Mouse (Mus musculus) embryonic facial prominence, embryonic 13.5 days (tissue): Measurements from ENCODE around the gene Vmn1r198. TPM values are rescaled to one million over a fixed set of nuclear protein-coding genes. Genes with fewer than 3 reads are reported as not detected.
"Not testable (repeated sequence)": the region's sequence is repeated elsewhere in the genome, so short reads cannot be mapped to it uniquely, and the experiment has no call there.

Experiments
- ATAC-seq: fragments of 200-750 bp; cut with Nextera tagmentation; 2 replicates; pipeline ENCODE4 v1.8.0; 2017; ENCODE audit warnings: low read depth; ENCODE audit not compliant: insufficient number of reproducible peaks, insufficient read depth, low FRiP score, low TSS enrichment
- H3K27ac ChIP-seq: fragments of 300-500 bp; sonication (generic); 2 replicates; pipeline ENCODE4 v1.5.1; 2015; ENCODE audit warnings: moderate library complexity, mild to moderate bottlenecking, inconsistent platforms
- H3K27me3 ChIP-seq: fragments of 300-500 bp; sonication (generic); 2 replicates; pipeline ENCODE4 v1.6.1; 2015; ENCODE audit warnings: mild to moderate bottlenecking, inconsistent platforms
- H3K36me3 ChIP-seq: fragments of 300-500 bp; sonication (generic); 2 replicates; pipeline ENCODE4 v1.6.1; 2015; ENCODE audit warnings: mild to moderate bottlenecking, inconsistent platforms
- H3K4me1 ChIP-seq: fragments of 300-500 bp; sonication (generic); 2 replicates; pipeline ENCODE4 v1.6.1; 2015; ENCODE audit warnings: inconsistent platforms
- H3K4me2 ChIP-seq: fragments of 300-500 bp; sonication (generic); 2 replicates; pipeline ENCODE4 v1.6.1; 2015; ENCODE audit warnings: moderate library complexity, mild to moderate bottlenecking, inconsistent platforms
- H3K4me3 ChIP-seq: fragments of 300-500 bp; sonication (generic); 2 replicates; pipeline ENCODE4 v1.5.1; 2015; ENCODE audit warnings: mild to moderate bottlenecking, inconsistent platforms
- H3K9ac ChIP-seq: fragments of 300-500 bp; sonication (generic); 2 replicates; pipeline ENCODE4 v1.6.1; 2015; ENCODE audit warnings: mild to moderate bottlenecking, inconsistent platforms
- H3K9me3 ChIP-seq: fragments of 300-500 bp; sonication (generic); 2 replicates; pipeline ENCODE4 v1.6.1; 2016; ENCODE audit warnings: inconsistent platforms
- WGBS: fragments of 180-500 bp; shearing (Covaris S2); methylation state at CpG from one replicate; pipeline ENCODE4 v1.1.7; 2015; ENCODE audit warnings: mixed read lengths; 5-methylcytosine and 5-hydroxymethylcytosine counted together
- polyA plus RNA-seq: library from polyadenylated mRNA; unstranded; fragments of >200 nt; fragmentation: Nextera tagmentation; extraction: Ambion mirVana; gene quantifications from 2 replicates; pipeline ENCODE4 v1.2.1, GENCODE M21; 2015

Gene Vmn1r198
- polyA plus RNA-seq, result not detected in 2 replicates

DNA sequence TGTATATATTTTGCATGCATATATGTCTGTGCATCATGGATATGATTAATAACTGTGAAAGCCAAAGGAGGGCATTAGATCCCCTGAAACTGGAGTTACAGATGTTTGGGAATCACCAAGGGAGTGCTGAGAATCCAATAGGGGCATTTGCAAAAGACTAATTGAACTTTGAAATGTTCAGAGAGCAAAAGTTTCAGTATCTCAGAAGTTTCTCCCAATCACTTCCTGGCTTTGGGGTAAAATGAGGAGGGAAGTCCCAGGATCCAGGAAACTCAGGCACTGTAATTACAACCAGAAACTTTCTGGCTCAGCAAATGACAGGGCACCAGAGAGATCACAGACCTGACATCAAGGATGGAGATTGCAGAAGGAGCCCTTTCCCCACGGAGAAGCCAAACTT lies at the start of gene Vmn1r198:
Gene Vmn1r198 (plus strand): TSS at position 301 of the 400 bp plus-strand sequence.
- H3K4me1 ChIP-seq, result no peaks in the 10 kb centered on the region
- 20% methylated on average over 1 of the region's 1 CpGs for WGBS
- ATAC-seq, result no peak
- H3K36me3 ChIP-seq, result no peaks in the 10 kb centered on the region
- H3K9me3 ChIP-seq, result no peaks in the 10 kb centered on the region
- H3K4me3 ChIP-seq, result no peak within 1 kb of the TSS
- no peaks in the 10 kb centered on the region for H3K27me3 ChIP-seq
- H3K4me2 ChIP-seq, result no peak within 1 kb of the TSS
- no peak within 1 kb of the TSS for H3K9ac ChIP-seq
- H3K27ac ChIP-seq, result no peak within 1 kb of the TSS

DNA sequence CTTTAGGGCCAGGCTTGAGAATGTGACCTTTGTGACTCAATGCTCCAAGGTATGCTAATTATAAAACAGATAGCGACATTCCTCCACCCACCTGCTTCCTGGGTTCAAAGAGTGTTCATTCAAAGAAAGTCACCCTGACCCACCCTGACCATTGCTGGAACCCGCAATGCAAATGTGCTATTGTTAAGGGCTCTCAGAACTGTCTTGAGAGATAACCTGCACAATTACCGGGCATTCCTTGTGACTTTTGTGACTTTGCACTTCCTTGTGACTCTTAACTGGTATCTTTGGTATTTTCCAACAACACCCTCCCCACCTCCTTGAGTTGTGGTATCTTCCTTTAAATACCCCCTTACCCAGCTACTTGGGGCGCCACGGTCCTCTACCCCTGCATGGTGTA lies 42.1 kb upstream of the Vmn1r198 start:
- not testable (repeated sequence) for H3K4me2 ChIP-seq, H3K4me3 ChIP-seq, H3K4me1 ChIP-seq, H3K27me3 ChIP-seq, H3K9me3 ChIP-seq, ATAC-seq, H3K27ac ChIP-seq, H3K9ac ChIP-seq, H3K36me3 ChIP-seq
- WGBS, result 87% methylated on average over 5 of the region's 5 CpGs

DNA sequence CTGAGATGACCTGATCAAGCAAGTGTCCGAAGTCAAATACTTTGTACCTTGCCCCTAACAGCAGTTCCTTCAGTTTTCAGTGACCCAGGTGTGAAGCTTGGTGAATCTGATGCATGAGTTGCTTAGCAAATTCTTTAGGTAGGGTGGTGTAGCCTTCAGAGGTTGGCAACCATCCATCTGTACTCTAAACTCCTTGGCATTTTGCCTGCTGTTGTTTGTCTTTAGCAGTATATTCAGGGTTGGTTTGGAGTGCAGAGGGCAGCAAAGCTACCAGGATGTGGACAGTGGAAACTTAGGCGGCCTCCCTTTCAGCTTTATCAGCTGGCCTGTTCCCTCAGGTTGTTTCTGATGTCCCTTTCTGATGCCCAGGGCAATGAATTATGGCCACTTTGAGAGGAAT lies 34.8 kb upstream of the Vmn1r198 start:
- no peaks in the 10 kb centered on the region for H3K36me3 ChIP-seq
- H3K4me2 ChIP-seq, result no peak overlapping the region
- no peaks in the 10 kb centered on the region for H3K27me3 ChIP-seq
- 70% methylated on average over 2 of the region's 2 CpGs for WGBS
- H3K9ac ChIP-seq, result no peak overlapping the region
- ATAC-seq, result no peak
- no peak overlapping the region for H3K27ac ChIP-seq
- no peaks in the 10 kb centered on the region for H3K4me1 ChIP-seq
- no peaks in the 10 kb centered on the region for H3K9me3 ChIP-seq
- no peak overlapping the region for H3K4me3 ChIP-seq

DNA sequence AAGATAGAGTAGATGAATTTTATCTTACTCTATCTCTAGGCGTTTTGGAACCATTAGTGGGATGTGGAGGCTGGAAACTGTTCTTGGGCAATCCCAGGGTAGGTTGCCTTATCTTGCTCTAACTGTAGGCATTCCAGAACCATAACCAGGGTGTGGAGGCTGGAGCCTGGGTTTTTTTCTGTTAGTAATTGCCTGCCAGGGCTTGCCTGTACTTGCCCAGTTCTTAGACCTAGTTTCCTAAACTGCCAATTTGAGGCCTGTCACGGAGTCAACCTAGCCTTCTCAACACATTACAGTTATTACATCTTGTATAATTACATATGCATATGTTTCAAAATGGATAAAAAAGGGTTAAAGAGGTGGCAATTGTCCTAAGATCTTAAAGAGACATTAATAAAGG lies 32.8 kb upstream of the Vmn1r198 start:
- no peak overlapping the region for H3K4me3 ChIP-seq
- no peaks in the 10 kb centered on the region for H3K4me1 ChIP-seq
- H3K27ac ChIP-seq, result no peak overlapping the region
- H3K27me3 ChIP-seq, result no peaks in the 10 kb centered on the region
- H3K36me3 ChIP-seq, result no peaks in the 10 kb centered on the region
- no peak for ATAC-seq
- no peak overlapping the region for H3K9ac ChIP-seq
- 65% methylated on average over 2 of the region's 2 CpGs for WGBS
- H3K4me2 ChIP-seq, result no peak overlapping the region
- no peaks in the 10 kb centered on the region for H3K9me3 ChIP-seq

DNA sequence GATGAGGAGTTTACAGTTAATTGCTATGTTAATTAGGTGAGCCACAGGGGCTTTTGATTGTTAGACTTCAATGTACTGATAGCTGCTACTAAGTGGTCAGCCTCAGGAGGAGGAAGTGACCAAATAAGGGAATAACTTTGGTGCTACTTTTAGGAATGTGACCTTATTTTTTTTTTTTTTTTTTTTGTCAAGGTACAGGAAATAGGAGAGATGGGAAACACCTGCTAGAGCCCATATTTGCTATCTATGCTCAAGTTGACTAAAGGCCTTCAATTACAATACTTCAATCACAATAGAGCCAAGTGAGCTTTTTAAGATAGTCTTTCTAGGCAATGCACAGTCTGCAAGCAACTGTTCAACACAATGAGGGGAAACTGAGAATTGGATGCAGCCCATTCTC lies 30.1 kb upstream of the Vmn1r198 start:
- Histone ChIP-seq H3K9ac (no peak overlapping the region), H3K27me3 (no peaks in the 10 kb centered on the region), H3K36me3 (no peaks in the 10 kb centered on the region), H3K27ac (no peak overlapping the region), H3K4me2 (no peak overlapping the region), H3K9me3 (no peaks in the 10 kb centered on the region), H3K4me3 (no peak overlapping the region), H3K4me1 (no peaks in the 10 kb centered on the region)
- ATAC-seq, result no peak

DNA sequence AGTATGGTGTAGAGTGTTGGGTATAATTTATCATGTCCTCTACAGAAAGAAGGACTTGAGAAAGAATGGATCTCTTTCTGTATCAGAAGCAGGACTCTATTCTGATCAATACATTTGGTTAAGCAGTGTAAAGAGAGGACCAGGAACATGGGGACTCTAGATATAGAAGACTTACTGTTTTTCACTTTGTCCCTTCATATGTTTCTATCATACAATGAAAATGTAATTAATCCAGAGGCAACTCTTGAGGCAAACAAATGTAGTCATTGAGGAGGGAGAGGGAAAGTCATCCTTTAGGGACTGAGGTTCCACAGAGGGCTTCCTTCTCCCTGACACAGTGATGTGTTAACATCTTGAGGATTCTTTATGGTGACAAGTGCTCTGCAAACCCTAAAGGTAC lies 25.9 kb upstream of the Vmn1r198 start, which contains the start of gene Vmn1r197:
Gene Vmn1r197 (plus strand): TSS at position 301 of the 400 bp plus-strand sequence.
- no peak within 1 kb of the TSS for H3K4me2 ChIP-seq
- ATAC-seq, result no peak

DNA sequence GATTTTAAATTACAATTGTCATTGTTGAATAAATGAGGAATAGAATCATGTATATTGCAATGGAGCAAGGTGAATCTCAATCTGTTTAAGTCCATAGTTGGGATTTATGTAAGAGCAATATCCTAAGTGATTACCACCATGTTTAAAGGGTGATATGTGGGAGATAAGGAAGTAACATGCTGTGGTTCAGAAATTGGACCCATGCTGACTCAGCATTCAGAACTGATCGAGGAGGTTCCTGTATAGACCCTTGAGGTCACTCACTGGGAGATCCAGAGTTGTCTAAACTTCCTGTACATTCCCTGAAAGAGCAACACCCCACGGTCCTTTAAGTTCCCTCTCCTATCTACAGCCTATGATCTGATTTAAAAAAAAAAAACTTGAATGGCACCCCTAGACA lies 16.9 kb upstream of the Vmn1r198 start:
- Histone ChIP-seq H3K9me3 (no peaks in the 10 kb centered on the region), H3K4me3 (no peak overlapping the region), H3K4me1 (no peaks in the 10 kb centered on the region), H3K27me3 (no peaks in the 10 kb centered on the region), H3K27ac (no peak overlapping the region), H3K9ac (no peak overlapping the region), H3K4me2 (no peak overlapping the region), H3K36me3 (no peaks in the 10 kb centered on the region)
- ATAC-seq, result no peak
- 79% methylated on average over 2 of the region's 2 CpGs for WGBS

More for the DNA sequence above, 25.9 kb upstream of the Vmn1r198 start, which contains the start of gene Vmn1r197:
- H3K4me3 ChIP-seq, result no peak within 1 kb of the TSS
- no peaks in the 10 kb centered on the region for H3K4me1 ChIP-seq
- H3K9ac ChIP-seq, result no peak within 1 kb of the TSS
- H3K9me3 ChIP-seq, result no peaks in the 10 kb centered on the region
- no peaks in the 10 kb centered on the region for H3K27me3 ChIP-seq
- no peak within 1 kb of the TSS for H3K27ac ChIP-seq
- H3K36me3 ChIP-seq, result no peaks in the 10 kb centered on the region

DNA sequence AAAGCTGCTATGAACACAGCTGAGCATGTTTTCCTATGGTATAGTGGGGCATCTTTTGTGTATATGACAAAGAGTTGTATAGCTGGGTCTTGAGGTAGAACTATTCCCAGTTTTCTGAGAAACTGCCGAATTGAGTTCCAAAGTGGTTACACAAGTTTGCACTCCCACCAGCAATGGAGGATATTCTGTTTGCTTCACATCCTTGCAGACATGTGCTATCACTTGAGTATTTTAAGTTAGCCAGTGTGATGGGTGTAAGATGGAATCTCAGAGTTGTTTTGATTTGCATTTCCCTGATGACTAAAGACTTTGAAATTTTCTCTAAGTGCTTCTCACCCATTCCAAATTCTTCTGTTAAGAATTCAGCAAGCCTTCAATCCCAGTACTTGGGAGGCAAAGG lies 14.6 kb upstream of the Vmn1r198 start:
- Histone ChIP-seq H3K27ac (no peak overlapping the region), H3K4me3 (no peak overlapping the region), H3K4me1 (no peaks in the 10 kb centered on the region), H3K9me3 (no peaks in the 10 kb centered on the region), H3K36me3 (no peaks in the 10 kb centered on the region), H3K27me3 (no peaks in the 10 kb centered on the region), H3K4me2 (no peak overlapping the region), H3K9ac (no peak overlapping the region)
- 85% methylated on average over 1 of the region's 1 CpGs for WGBS
- ATAC-seq, result no peak

DNA sequence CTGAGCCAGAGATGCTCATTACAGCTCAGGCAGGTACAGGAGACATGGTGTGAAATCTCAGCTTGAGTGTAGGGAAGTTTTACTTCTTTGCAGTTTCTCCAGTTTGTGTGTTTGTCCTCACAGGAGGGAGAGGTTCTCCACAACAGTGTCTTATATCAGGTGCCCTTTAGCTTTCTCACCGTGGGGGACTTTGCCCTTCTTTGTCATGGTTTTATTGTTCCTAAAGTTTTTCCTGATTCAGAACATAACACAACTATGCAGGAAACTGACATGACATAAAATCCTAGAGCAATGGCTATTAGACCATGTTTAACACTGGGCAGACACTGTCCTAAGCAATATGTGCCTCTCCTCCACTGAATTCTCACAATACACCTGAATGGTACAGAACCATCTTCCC lies 649 bp downstream of the Vmn1r198 start:
- Histone ChIP-seq H3K9me3 (no peaks in the 10 kb centered on the region), H3K36me3 (no peaks in the 10 kb centered on the region), H3K27ac (no peak overlapping the region), H3K9ac (no peak overlapping the region), H3K27me3 (no peaks in the 10 kb centered on the region), H3K4me1 (no peaks in the 10 kb centered on the region), H3K4me3 (no peak overlapping the region), H3K4me2 (no peak overlapping the region)
- no peak for ATAC-seq
- 80% methylated on average over 1 of the region's 1 CpGs for WGBS

DNA sequence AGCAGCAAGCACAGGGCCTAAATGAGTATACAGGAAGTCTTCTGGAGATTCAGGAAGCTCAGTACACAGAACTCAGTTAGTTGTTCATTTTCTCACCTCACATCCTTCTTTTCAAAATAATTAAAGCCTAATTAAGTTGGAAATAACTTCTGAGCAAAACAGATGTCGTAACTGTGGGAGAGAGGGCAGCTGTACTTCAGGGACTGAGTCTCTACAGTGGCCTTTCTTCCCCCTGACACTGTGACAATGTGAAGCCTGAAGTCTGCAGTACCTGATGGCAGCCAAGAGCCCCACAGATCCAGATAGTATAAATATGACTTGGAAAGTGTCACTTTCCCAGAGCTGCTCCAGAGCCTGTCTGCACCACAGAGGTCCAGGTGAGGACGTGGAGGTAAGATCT lies 29.4 kb downstream of the Vmn1r198 start, which contains the start of gene Vmn1r199:
Gene Vmn1r199 (plus strand): TSS at position 301 of the 400 bp plus-strand sequence.
- Histone ChIP-seq H3K27ac (no peak within 1 kb of the TSS), H3K9me3 (no peaks in the 10 kb centered on the region), H3K4me3 (no peak within 1 kb of the TSS), H3K4me1 (no peaks in the 10 kb centered on the region), H3K36me3 (no peaks in the 10 kb centered on the region), H3K4me2 (no peak within 1 kb of the TSS), H3K9ac (no peak within 1 kb of the TSS), H3K27me3 (no peaks in the 10 kb centered on the region)
- WGBS, result 81% methylated on average over 2 of the region's 2 CpGs
- no peak for ATAC-seq

DNA sequence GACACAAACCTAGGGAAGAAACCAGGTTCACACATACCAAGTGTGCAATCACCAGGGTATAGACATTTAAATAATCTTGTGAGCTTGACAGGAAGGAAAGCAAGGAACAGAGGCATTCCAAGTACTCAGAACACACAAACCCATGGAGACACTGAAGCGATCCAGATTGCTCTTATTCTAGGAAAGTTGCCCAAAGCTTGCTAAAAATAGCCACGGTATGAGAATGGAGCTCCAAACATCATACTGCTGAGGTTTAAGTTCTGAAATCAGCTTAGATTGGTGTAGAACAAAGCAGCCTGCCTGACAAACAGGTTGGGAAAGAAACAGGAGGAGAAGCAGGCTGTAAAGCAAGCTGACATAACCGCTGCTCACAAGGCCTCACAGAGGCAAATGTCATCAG lies 31.0 kb downstream of the Vmn1r198 start:
- not testable (repeated sequence) for H3K36me3 ChIP-seq, ATAC-seq, H3K4me3 ChIP-seq, H3K9ac ChIP-seq, H3K27ac ChIP-seq, H3K4me2 ChIP-seq, H3K4me1 ChIP-seq, H3K9me3 ChIP-seq, H3K27me3 ChIP-seq
- 64% methylated on average over 3 of the region's 3 CpGs for WGBS

DNA sequence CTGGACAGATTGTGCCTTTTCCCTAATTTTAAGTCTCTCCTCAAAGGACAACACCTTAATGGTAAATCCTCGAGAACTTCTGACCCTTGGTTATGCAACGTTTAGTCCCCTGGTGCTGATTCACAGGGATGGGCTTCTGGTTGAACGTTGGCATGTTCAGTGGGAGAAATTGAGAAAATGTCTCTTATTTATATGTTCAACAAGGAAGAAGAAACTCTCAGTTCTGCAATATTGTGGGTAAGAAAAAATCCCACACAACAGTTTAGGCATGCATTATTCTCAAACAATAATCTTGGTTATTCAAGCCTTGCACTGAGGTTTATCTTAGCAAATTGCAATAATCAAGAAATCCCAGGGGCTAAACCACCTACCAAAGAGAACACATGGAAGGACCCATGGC lies 33.2 kb downstream of the Vmn1r198 start:
- Histone ChIP-seq H3K36me3 (no peaks in the 10 kb centered on the region), H3K4me3 (no peak overlapping the region), H3K27ac (no peak overlapping the region), H3K9ac (no peak overlapping the region), H3K4me1 (no peaks in the 10 kb centered on the region), H3K4me2 (no peak overlapping the region), H3K9me3 (no peaks in the 10 kb centered on the region), H3K27me3 (no peaks in the 10 kb centered on the region)
- 88% methylated on average over 3 of the region's 3 CpGs for WGBS
- ATAC-seq, result no peak

DNA sequence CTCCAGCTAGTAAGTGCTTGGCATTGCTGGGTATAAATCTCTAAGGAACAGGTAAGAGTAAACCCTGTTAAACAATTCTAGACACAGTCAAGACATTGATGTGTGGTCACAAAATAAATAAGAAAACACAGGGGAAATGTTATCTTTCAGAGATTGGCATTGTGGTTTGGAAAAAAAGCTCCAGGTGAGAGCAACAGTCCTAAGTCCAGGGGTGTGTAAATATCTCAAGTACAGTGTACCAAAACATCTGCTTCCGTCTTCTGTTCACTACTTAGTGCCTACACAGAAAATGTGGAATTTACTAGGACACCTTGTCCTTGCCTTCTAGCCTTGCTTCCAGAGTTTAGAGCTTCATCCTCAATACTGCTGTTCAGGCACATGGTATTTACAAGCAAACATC lies 36.9 kb downstream of the Vmn1r198 start:
- WGBS, result 89% methylated on average over 1 of the region's 1 CpGs
- Histone ChIP-seq H3K4me1 (no peaks in the 10 kb centered on the region), H3K4me3 (no peak overlapping the region), H3K9ac (no peak overlapping the region), H3K36me3 (no peaks in the 10 kb centered on the region), H3K27ac (no peak overlapping the region), H3K9me3 (no peaks in the 10 kb centered on the region), H3K4me2 (no peak overlapping the region), H3K27me3 (no peaks in the 10 kb centered on the region)
- no peak for ATAC-seq
